Mouse (Mus musculus) hematopoietic stem cell, adult 5-6 weeks (primary cell): ENCODE data around the gene Prkcsh. TPM values are rescaled to one million over a fixed set of nuclear protein-coding genes. Genes with fewer than 3 reads are reported as not detected.

Experiments used
- ATAC-seq, 2 experiments: fragments of 125-278 bp in 1 of 2; replicated peaks in 1 of 2; 2 replicates each; pipeline ENCODE4 v1.8.0; 2016 to 2017; ENCODE audit warnings: inconsistent platforms in 2 of 2, mild to moderate bottlenecking in 2 of 2, moderate number of reproducible peaks in 2 of 2, low read depth in 1 of 2, moderate TSS enrichment in 1 of 2; ENCODE audit not compliant: low FRiP score in 2 of 2, poor library complexity in 2 of 2, severe bottlenecking in 2 of 2, insufficient read depth in 1 of 2, low TSS enrichment in 1 of 2
- total RNA-seq: library from RNA; stranded (forward); fragments of 172-1452, 232-1000 nt; gene quantifications from 2 replicates; pipeline ENCODE4 v1.2.3, GENCODE M21; 2017

Gene Prkcsh
- total RNA-seq, 1 experiment from 2014 or later, result 110 TPM

DNA sequence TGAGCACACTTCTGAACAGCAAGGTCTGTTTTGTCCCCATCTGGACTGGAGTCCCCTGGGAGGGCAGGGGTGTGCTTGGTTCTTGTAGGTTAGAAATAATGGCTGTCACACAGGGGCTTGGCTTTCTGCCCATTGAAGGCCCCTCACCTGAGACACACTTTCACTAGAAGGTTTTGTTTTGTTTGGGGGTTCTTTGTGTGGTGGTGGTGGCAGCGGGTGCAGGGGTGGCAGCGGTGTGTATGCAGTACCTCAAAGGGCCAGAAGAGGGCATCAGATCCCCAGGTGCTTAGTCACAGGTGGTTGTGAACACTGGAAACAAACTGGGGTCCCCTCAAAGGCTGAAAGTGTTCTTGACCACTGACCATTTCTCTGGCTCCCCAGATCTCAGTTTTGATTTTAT lies 24.6 kb upstream of the Prkcsh start:
- peak in 1 of 2 experiments; percentile 64; a peak in 1 of 4 replicates for ATAC-seq

DNA sequence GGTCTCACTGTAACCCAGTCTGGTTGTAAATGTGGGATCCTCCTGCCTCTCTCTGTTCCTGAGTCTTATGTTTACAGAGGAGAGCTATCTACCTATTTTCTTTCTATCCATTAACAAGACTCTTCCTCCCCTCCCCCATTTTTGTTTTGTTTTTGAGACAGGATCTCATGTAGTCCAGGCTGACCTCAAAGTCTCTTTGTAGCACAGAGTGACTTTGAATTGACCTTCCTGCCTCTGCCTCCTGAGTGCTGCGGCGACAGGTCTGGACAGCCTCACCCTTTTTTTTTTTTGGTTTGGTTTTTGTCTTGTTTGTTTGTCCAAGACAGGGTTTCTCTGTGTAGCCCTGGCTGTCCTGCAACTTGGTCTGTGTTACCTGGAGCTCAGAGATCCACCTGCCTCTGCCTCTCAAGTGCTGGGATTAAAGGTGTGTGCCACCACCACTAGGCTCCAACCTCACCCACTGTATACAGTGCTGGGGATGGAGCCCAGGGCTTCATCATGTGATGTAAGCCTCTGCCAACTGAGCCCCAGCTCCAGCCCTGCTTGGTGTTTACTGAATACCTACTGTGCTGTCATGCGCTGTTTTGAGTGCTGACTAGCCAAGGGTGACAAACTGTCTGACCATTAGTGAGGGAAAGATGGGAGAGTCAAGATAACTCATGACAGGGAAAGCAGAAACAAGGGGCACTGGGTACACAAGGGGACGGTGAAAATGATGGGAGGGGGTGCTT lies 24.0 kb upstream of the Prkcsh start:
- no peak for ATAC-seq

DNA sequence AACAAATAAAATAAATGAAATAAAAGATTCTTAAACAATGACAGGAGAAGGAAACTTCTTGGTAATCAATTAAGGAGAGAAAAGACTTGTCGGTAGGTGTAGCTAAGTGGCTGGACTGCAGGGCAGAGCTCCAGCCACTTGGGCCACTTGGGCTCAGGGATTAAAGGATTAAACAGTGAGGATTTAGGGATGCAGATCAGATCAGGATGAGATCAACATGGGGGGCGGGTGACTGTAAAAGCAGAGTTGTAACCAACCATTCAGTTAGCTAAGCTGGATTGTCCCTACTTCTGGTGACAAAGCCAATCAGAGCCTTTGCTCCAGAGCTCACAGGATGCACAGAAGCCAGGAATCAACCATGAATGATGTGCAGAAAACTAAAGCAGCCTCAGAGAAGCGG lies 18.7 kb upstream of the Prkcsh start:
- ATAC-seq, result no peak

DNA sequence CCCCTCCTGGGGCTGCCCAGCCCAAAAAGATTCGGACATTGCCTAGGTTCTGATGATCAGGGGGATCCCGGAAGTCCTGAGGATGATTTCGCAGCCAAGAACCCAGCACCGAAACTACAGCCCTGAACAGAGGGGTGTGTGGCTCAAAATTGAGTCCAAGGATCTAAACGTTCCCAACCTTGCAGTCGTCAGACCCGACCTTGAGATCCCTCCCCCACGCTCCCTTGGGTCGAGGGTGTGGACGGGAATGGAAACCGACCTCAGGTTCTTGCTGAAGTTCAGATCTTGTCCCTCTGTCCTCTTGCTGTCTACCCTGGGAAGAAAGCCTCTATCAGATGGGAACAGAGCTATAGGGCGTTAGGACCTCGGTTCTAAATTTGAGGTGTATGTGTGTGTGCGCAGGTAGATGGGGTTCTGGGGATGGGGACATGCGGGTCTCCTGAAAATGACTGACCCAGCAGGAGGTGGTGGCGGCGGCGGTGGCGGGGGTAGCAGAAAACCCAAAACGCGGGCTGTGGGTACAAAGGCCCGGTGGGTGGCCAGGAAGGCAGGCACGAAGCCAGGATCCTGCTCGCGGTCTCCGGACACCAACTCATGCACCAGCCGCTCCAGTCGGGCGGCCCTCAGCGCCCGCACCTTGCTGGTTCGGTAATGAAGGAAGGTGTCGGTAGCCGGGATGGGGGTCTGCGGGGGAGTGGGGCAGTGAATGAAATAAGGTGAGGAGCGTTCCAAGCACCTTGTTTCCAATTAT lies 14.8 kb upstream of the Prkcsh start:
- ATAC-seq, result no peak

DNA sequence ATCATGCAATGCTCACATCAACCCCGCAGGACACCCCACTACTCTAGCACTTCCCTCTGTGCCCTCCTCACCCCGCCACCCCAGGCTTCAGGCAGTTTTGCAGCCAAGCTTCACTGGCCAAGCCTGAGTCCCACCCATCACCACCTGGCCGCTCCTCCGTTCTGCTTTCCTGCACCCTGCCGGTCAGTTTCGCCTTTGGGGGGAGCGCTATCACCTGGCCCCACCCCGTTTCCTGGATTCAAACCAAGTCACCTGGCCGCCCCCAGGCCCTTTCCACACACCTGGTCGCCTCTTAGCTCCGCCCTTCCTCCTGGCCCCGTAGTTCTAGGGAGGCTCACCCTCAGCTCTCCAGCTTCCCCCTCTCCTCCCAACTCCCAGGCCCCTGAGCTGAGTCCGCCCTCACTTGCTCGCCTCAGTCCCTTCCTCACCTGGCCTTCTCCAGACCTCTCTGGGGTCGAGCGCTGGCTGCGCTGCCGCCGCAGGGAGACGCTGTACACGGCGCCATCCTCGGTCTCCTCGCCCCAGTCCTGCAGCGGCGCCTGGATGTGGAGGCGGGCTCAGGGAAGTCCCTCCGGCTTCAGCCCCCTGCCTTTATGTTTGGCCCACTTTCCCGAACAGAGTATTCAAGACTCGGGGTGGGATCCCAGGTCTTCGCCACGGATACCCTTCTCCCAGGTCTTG lies 14.0 kb upstream of the Prkcsh start:
- ATAC-seq, result peak in 1 of 2 experiments; percentile 31; a peak in 1 of 4 replicates

DNA sequence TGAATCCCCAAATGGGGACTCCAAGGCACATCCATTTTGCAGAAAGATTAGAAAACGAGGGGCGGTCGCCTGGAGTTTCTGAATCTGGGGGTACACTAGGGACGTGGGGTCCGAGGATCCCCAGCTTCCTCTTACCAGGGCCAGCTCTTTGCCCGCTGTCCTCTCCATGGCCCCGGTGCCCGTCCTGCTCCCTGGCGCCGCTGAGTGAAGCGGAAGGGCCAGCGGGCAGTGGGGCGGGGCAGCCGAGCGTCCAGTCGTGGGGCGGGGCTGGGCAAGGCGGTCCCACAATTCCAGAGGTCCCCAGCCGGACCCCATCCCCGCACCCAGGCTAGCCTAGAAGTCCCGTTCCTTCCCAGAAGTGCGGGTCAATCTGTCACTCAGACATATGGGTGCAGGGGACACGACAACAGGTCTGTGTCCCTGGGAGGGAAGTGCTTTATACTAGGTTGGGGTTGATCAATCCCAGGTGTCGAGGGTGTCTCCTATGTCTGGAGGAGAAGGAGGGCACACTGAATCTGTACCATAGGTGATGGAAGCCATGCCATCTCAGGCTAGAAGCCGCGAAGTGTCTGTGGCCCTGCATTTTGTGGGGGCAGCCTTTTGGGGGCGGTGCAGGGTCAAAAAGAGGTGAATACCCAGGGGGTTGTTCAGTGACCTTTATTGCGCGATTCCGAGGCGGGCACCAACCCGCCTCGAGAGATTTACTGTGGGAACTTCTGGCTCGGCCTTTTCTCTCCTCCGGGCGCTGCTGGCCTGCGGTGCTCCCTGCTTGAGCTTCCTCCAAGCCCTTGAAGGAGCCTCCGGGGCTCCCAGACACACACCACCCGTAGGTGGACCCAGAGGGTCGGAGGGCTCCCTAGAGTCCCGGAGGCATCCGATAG lies 13.1 kb upstream of the Prkcsh start, which contains the start of gene Rgl3:
Gene Rgl3 (minus strand): TSS at position 217 of the 881 bp plus-strand sequence.
- 0 out of 4 replicates have a peak, but pooled peaks of 1 of the 2 experiments have one; percentile 17 for ATAC-seq

DNA sequence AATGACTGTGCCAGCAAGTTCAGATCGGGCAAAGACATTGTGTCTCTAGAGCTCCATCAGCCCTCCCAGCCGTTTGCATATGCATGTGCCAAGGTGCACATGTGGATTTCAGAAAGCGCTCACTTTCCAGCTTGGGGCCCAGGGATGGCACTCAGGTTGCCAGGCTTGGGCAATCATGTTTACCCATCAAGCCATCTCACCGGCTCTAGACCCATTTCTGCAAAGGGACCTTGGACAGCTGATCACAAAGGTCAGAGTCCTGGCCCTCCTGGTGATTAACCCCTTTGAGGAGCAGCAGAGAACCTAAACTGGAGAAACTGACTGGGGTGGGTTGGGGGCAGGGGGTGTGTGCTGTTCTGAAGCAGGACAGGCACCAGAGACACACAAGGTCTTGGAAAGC lies 10.4 kb upstream of the Prkcsh start:
- no peak for ATAC-seq

DNA sequence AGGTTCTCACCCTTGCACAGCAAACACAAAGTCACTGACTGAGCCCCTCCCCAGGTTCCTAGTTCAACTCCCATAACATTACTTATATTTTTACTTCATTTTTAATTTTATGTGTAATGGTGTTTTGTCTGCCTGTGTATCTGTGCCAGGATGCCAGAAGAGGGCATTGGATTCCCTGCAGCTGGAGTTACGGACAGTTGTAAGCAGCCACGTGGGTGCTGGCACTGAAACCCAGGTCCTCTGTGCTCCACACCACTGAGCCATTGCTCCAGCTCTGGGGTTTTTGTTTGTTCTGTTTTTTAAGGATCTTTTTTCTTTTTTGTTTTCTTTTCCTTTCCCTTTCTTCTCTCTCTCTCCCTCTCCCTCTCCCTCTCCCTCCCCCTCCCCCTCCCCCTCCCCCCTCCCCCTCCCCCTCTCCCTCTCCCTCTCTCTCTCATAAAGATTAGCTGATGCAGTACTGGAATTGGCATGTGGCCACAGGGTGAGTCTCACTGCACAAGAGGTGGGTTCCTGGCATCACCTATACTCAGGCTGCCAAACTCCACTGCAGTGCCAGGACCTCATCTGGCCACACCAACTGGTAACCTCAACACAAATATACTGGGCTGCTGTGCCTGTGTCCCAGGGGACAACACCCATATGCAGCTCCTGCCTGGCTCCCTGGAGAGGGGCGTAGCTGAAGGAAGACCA lies 6.3 kb upstream of the Prkcsh start:
- no peak for ATAC-seq

DNA sequence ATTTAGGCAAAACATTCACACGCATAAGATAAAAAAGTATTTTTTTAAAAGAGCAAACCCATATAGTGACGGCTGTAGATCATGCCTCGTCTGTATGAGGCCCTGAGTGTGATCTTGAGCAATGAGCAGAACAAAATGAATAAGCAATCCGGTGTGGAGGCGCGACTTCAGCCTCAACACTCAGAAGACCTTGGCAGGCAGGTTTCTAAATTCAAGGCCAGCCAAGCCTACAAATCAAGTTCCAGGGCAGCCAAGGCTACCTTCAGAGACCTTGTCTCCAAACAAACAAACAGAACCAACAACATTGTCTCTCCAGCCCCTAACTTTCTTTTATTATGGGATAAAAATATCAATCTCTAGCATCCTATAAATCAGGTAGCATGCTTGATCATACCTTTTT lies 2.3 kb upstream of the Prkcsh start:
- ATAC-seq, result no peak

DNA sequence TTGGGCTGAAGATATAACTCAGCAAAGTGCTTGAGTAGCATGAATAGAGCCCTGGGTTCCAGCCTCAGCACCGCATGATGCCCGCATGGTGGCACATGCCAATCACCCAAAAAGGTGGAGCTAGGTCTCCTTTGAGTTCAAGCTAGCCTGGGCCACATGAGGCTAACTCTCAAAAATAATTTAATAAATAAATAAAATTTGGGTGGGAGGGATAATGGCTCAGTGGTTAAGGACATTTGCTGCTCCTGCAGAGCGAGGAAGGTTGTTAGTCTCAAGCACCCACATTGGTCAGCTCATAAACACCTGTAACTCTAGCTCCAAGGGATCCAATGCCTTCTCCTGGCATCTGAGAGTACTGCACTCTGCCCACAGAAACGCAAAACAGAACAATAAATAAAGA lies 973 bp upstream of the Prkcsh start:
- no peak for ATAC-seq

DNA sequence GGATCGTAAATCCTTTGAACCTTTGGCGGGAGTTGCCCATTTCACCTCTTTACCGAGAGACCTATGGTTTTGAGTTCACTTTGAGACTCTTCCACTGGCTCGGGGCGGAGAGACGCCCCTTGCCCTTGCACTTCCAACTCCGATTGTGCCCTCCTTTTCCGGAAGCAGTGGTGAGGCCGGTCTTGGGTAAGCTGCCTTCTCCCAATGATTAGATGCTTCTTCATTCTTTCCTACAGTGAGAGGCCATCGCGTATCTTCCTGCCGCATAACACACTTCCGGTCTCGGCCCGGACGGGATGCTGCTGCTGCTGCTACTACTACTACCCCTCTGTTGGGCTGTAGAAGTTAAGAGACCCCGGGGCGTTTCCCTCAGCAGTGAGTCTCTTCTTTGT lies 553 bp downstream of the Prkcsh start:
- peak; percentile 15 to 23; a peak in 3 of 4 replicates for ATAC-seq

DNA sequence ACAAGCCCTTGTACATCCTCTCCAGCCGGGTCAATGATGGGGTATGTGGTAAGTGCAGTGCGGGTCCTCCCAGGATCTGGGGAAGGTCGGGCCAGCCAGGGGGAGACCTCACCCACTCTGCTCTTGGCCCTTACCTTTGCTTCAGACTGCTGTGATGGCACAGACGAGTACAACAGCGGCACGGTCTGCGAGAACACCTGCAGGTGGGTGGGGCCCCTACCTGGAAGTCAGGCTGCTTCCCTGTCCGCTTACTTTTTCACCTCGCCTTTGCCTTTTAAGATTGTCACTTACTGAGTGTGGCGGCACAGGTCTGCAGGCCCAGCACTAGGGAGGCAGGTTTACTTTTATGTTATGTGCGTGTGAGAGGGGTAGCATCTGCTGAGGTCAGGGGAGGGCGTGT lies 1.9 kb downstream of the Prkcsh start:
- ATAC-seq, result no peak

DNA sequence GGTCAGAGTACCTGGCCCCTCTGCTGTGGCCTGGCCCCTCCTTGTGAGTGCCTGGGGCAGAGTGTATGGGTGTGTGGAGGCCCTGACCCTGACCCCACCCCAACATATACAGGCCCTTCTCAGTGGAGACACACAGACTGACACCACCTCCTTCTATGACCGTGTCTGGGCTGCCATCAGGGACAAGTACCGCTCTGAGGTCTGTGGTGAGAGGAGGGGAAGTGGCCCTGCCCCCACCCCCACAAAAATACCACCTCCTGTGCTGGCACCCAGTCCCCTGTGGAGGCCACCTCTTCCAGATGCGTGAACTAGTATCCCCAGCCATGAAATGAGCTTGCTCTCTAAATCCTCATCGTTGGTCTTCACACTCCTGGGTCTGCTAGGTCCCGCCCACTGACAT lies 8.4 kb downstream of the Prkcsh start:
- peak in 1 of 2 experiments; percentile 37; a peak in 2 of 4 replicates for ATAC-seq

DNA sequence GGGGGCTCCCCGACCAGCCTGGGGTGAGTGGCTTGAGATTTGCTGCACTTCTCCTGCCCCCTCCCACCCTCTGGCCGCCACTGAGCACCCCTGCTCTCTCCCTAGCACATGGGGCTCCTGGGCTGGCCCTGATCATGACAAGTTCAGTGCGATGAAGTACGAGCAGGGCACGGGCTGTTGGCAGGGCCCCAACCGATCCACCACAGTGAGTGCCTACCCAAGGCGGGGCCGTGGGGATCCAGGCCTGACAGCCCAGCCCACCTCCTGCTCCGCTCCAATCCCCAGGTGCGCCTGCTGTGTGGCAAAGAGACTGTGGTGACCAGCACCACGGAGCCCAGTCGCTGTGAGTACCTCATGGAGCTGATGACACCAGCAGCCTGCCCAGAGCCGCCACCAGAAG lies 10.1 kb downstream of the Prkcsh start:
- ATAC-seq, result no peak

DNA sequence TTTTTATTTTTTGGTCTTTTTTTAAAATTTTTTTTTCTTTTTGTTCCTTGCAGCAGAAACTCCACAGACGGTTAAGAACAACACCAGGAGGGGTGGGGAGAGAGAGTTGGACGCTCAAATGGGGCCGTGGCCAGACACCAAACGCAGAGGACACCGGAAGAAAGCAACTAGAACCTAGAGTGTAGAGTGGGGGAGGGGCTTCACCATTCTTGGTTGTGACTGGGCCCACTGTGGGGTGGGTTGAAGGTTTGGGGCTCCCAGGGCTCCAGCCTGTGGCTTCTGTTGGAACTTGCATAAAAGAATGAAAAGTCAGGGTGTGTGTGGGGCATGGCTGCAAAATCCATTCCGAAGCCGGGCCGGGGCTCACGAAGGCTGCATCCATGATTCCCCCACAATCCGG lies 13.6 kb downstream of the Prkcsh start:
- ATAC-seq, result no peak

DNA sequence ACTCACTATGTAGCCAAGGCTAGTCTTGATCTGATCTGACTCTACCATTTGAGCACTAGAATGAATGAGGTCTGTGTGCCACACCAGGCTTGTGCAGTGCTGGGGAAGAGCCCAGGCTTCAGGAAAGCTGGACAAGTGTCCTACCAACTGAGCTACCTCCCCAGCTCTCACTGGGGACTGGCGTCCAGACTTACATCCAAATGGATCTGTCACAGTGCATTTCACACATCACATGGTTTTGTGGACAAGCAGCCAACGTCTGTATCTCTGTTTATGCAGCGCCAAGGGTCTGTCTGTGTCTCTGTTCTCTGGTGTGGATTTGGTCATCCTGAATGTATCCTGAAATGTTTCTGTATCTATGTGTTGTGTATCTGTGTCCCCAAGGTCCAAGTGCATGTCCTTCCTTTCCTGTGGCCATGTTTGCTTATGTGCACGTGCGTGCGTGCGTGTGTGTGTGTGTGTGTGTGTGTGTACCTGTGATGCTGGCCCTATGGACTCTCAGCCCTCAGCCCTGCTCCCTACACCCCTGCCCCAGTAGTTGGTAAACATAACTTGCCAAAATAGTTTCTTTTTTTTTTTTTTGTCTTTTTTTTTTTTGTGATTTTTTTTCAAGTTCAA lies 14.7 kb downstream of the Prkcsh start:
- no peak for ATAC-seq
